Mouse (Mus musculus) megakaryocyte, embryonic 14.5 days (primary cell): ENCODE measurements around the gene Slc30a3.

Experiments
- FLI1 ChIP-seq: IDR thresholded peaks from 2 replicates; pipeline ENCODE4 v1.6.1; 2012; ENCODE audit warnings: low read length, inconsistent platforms, mixed read lengths
- GATA1 ChIP-seq: IDR thresholded peaks from 3 replicates; pipeline ENCODE4 v1.6.1; 2012; ENCODE audit warnings: mixed read lengths, low read length, inconsistent platforms, borderline replicate concordance

DNA sequence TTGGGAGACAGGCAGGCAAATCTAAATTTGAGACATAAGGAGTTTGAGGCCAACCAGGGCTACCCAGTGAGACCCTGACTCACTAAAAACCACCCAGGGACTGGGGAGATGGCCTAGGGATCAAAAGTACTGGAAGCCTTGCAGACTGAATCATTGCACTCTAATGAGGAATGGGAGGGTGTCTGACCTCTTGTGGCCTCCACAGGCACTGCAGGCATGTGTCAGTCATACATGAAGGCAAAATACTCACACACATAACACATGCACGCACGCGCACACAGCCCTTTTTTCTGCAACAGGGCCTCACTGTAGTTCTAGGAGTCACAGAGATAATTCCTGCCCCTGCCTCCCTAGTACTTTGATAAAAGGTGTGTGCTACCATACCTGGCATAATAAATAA lies 26.7 kb downstream of the Slc30a3 start:
- TF ChIP-seq GATA1 (no peak), FLI1 (no peak)
